Mouse (Mus musculus) activated CD4-positive, CD25-positive, alpha-beta regulatory T cell, adult 9 weeks (primary cell): ENCODE results near the gene Cfap20. TPM values are rescaled to one million over a fixed set of nuclear protein-coding genes. Genes with fewer than 3 reads are reported as not detected.

Source experiments
- polyA plus RNA-seq: library from polyadenylated mRNA; unstranded; fragments of 100-300 nt; shearing (Covaris generic); gene quantifications from one replicate; pipeline ENCODE4 v1.2.1, GENCODE M21; 2017

Cfap20 gene
- 35.3 TPM for polyA plus RNA-seq

GRCm38 (mm10) chr8:95434686-95435439 is at the start of gene Cfap20:
Gene Cfap20 (minus strand): TSS chr8:95434869.

Other genes starting within 250 kb of the Cfap20 start
- 0.82 TPM for gene Kifc3, start 232.1 kb downstream of the Cfap20 start, polyA plus RNA-seq
- not detected for gene Cngb1, start 128.3 kb downstream of the Cfap20 start, polyA plus RNA-seq
- gene Tepp, start 124.3 kb downstream of the Cfap20 start, polyA plus RNA-seq, result not detected
- gene Zfp319, start 102.9 kb downstream of the Cfap20 start, polyA plus RNA-seq, result 8.7 TPM
- 70.1 TPM for gene Usb1, start 102.6 kb downstream of the Cfap20 start, polyA plus RNA-seq
- 1.2 TPM for gene Mmp15, start 82.6 kb downstream of the Cfap20 start, polyA plus RNA-seq
- gene Csnk2a2, start 55.2 kb upstream of the Cfap20 start, polyA plus RNA-seq, result 4.2 TPM
- not detected for gene Ccdc113, start 99.2 kb upstream of the Cfap20 start, polyA plus RNA-seq
- gene Prss54, start 141.5 kb upstream of the Cfap20 start, polyA plus RNA-seq, result not detected
- 11.9 TPM for gene Gins3, start 198.6 kb upstream of the Cfap20 start, polyA plus RNA-seq
- 1.2 TPM for gene Ndrg4, start 242.1 kb upstream of the Cfap20 start, polyA plus RNA-seq